In the genomic region with DNA sequence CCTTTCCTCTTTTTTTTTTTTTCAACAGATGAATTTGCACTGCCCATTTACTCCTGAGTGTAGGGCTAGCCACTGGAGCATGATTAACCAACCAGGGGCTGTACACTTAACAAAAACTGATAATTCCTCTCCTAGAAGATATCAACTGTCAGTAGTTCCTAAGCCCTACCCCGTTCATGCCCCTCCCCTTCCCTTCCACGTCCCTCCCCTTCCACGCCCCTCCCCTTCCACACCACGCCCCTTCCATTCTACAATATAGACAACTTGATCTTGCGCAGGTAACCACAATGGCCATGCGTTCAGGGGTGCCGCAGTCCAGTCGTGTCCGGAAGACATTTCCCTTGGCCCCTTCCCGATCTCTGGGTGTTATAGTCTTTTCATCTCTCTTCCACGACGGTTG, we compare ENCODE assay signal across 20 mouse cellular contexts. TPM values are rescaled to one million over a fixed set of nuclear protein-coding genes. Genes with fewer than 3 reads are reported as not detected.
DNase-seq lines count a peak whose midpoint lies in the region; ATAC-seq lines count a peak whose summit lies in the region.
"Had no signal": no experiment of that assay in that cellular context is flagged by ENCODE, and none has a peak within 500 bp of the region (broad histone marks: within the 10 kb centered on the region; RNA-seq: fewer than 3 reads in every experiment).

No protein-coding gene starts in this region.

- peak; percentile 57 for DNase-seq in R1 (ENCODE audit: low read depth, low spot score)
- DNase-seq in thymus, postnatal 36 days: no peak
- DNase-seq: adrenal gland, postnatal 10 days; adrenal gland, postnatal 36 days; cerebellum, adult 18-20 months; cerebellum, adult 9-10 months; cerebellum, postnatal 14 days; gastrocnemius, postnatal 10 days; gastrocnemius, postnatal 36 days had no signal

- peaks cover 7% of the 10 kb centered on the region for H3K4me1 ChIP-seq in liver, embryonic 16.5 days (ENCODE audit: control insufficient read depth, low read depth, low read length)
- peaks cover 20% of the 10 kb centered on the region for H3K4me1 ChIP-seq in liver, embryonic 12.5 days

- H3K4me2 ChIP-seq in liver, embryonic 16.5 days (ENCODE audit: low read depth, low read length): no peak overlapping the region
- H3K4me2 ChIP-seq in liver, embryonic 12.5 days: no peak overlapping the region
- H3K4me2 ChIP-seq: forebrain, embryonic 13.5 days; heart, embryonic 11.5 days; hindbrain, embryonic 12.5 days; hindbrain, embryonic 15.5 days had no signal

- ATAC-seq in liver, embryonic 16.5 days (ENCODE audit: low read depth): peak; percentile 33; the same call in 1 of the 2 replicates
- no peak for ATAC-seq in liver, embryonic 12.5 days
- ATAC-seq in megakaryocyte-erythroid progenitor cell, adult 5-6 weeks (replicated peaks; ENCODE audit: low FRiP score, low TSS enrichment, poor library complexity, severe bottlenecking): peak; percentile 48
- no peak for ATAC-seq in CD4-positive, CD25-positive, alpha-beta regulatory T cell, adult 4 months
- ATAC-seq: forebrain, embryonic 13.5 days; forebrain, embryonic 16.5 days had no signal

- H3K9ac ChIP-seq in liver, embryonic 16.5 days (ENCODE audit: low read depth, low read length): no peak overlapping the region
- no peak overlapping the region for H3K9ac ChIP-seq in liver, embryonic 12.5 days
- H3K9ac ChIP-seq: forebrain, embryonic 13.5 days; hindbrain, embryonic 12.5 days; hindbrain, embryonic 15.5 days had no signal

- 59% methylated on average over 12 of the region's 12 CpGs for WGBS in liver, embryonic 16.5 days (ENCODE audit: insufficient replicate concordance)
- WGBS in liver, embryonic 12.5 days (ENCODE audit: insufficient replicate concordance): 68% methylated on average over 12 of the region's 12 CpGs

- no peak overlapping the region for H3K27ac ChIP-seq in liver, embryonic 16.5 days (ENCODE audit: low read length)
- no peak overlapping the region for H3K27ac ChIP-seq in liver, embryonic 12.5 days
- H3K27ac ChIP-seq: forebrain, embryonic 10.5 days; forebrain, embryonic 13.5 days; hindbrain, embryonic 12.5 days; hindbrain, embryonic 15.5 days had no signal

- H3K27me3 ChIP-seq in liver, embryonic 16.5 days (ENCODE audit: control insufficient read depth, insufficient read depth, low read depth, low read length): no peaks in the 10 kb centered on the region
- H3K27me3 ChIP-seq in liver, embryonic 12.5 days (replicated peaks): no peaks in the 10 kb centered on the region; the same call in 1 of the 2 replicates
- H3K27me3 ChIP-seq: forebrain, embryonic 13.5 days; hindbrain, embryonic 15.5 days had no signal

- no peak overlapping the region for H3K4me3 ChIP-seq in liver, embryonic 16.5 days (ENCODE audit: low read depth, low read length)
- H3K4me3 ChIP-seq in liver, embryonic 12.5 days: no peak overlapping the region
- H3K4me3 ChIP-seq: forebrain, embryonic 10.5 days; forebrain, embryonic 13.5 days; hindbrain, embryonic 12.5 days; hindbrain, embryonic 15.5 days had no signal

- H3K9me3 ChIP-seq in liver, embryonic 16.5 days (replicated peaks; ENCODE audit: control insufficient read depth, low read length): no peaks in the 10 kb centered on the region
- no peaks in the 10 kb centered on the region for H3K9me3 ChIP-seq in liver, embryonic 12.5 days (replicated peaks)
- H3K9me3 ChIP-seq: forebrain, embryonic 10.5 days; forebrain, embryonic 13.5 days; G1E; hindbrain, embryonic 12.5 days; hindbrain, embryonic 15.5 days had no signal

- no peaks in the 10 kb centered on the region for H3K36me3 ChIP-seq in liver, embryonic 16.5 days (ENCODE audit: control insufficient read depth, insufficient read depth)
- H3K36me3 ChIP-seq in liver, embryonic 12.5 days: no peaks in the 10 kb centered on the region
- H3K36me3 ChIP-seq: forebrain, embryonic 10.5 days; G1E; hindbrain, embryonic 12.5 days; hindbrain, embryonic 15.5 days had no signal

RNA-seq across cellular contexts. Expression of a gene that starts 20.6 kb away (rescaled TPM):
- polyA plus RNA-seq in liver, embryonic 16.5 days (2015; fragmentation: Nextera tagmentation; extraction: Ambion mirVana): 1.1 and 1.3 TPM in 2 replicates
- polyA plus RNA-seq in liver, embryonic 12.5 days (2016; fragmentation: Nextera tagmentation; extraction: Ambion mirVana): 3.3 and 3.4 TPM in 2 replicates
- total RNA-seq in megakaryocyte-erythroid progenitor cell, adult 5-6 weeks (2014; fragmentation: Nextera tagmentation): 20.0 and 22.7 TPM in 2 replicates
- 13.0 and 17.8 TPM in 2 replicates for total RNA-seq in megakaryocyte-erythroid progenitor cell, adult 5-6 weeks (2017)
- 1 to 10 TPM; 2.0 to 2.2 TPM for polyA plus RNA-seq in CD4-positive, CD25-positive, alpha-beta regulatory T cell, adult 4 months (2017; shearing (Covaris generic))

Comparison
In these comparisons a context has a peak if more than half of its experiments do, and no peak if none do; other contexts are left out.
1. ATAC-seq: peak in liver, embryonic 16.5 days (single experiment) and megakaryocyte-erythroid progenitor cell, adult 5-6 weeks (single experiment); none in liver, embryonic 12.5 days (single experiment) and CD4-positive, CD25-positive, alpha-beta regulatory T cell, adult 4 months (single experiment).